Mouse (Mus musculus) bone marrow, adult 2 months (tissue): ENCODE results near the gene Mrpl11. TPM values are rescaled to one million over a fixed set of nuclear protein-coding genes. Genes with fewer than 3 reads are reported as not detected.

Experiments
- H3K27ac ChIP-seq: fragments of 200-500 bp; 2 replicates; pipeline ENCODE4 v1.5.1; 2012; ENCODE audit warnings: low read depth, mild to moderate bottlenecking, control low read depth, inconsistent platforms, low read length; ENCODE audit not compliant: control insufficient read depth, poor library complexity, insufficient read depth
- H3K4me1 ChIP-seq: fragments of 200-500 bp; 2 replicates; pipeline ENCODE4 v1.6.1; 2011; ENCODE audit warnings: low read length; ENCODE audit not compliant: control insufficient read depth, insufficient read depth
- H3K4me3 ChIP-seq: fragments of 200-500 bp; replicated peaks from 2 replicates; pipeline ENCODE3; 2011; ENCODE audit warnings: mild to moderate bottlenecking, low read depth, low read length, control low read depth; ENCODE audit not compliant: control insufficient read depth
- CTCF ChIP-seq: fragments of 200-500 bp; IDR thresholded peaks from 2 replicates; pipeline ENCODE4 v1.5.1; 2011; ENCODE audit warnings: low read length, control low read depth; ENCODE audit not compliant: control insufficient read depth, insufficient read depth
- POLR2A ChIP-seq: fragments of 200-500 bp; IDR thresholded peaks from 2 replicates; pipeline ENCODE4 v1.6.1; 2011; ENCODE audit warnings: low read depth, mild to moderate bottlenecking, control low read depth, low read length, borderline replicate concordance; ENCODE audit not compliant: control insufficient read depth
- WGBS: fragments of 180-500 bp; shearing (Covaris S2); methylation state at CpG from one replicate; pipeline ENCODE4 v1.1.7; 2018; 5-methylcytosine and 5-hydroxymethylcytosine counted together
- polyA plus RNA-seq: library from polyadenylated mRNA; stranded (reverse); fragments of >200 nt; gene quantifications from 2 replicates; pipeline ENCODE4 v1.2.4, GENCODE M21; 2011; ENCODE audit warnings: low replicate concordance; ENCODE audit not compliant: missing spikeins, insufficient read depth, insufficient read length

Mrpl11 gene
- 51.6 and 60.7 TPM in 2 replicates for polyA plus RNA-seq

DNA sequence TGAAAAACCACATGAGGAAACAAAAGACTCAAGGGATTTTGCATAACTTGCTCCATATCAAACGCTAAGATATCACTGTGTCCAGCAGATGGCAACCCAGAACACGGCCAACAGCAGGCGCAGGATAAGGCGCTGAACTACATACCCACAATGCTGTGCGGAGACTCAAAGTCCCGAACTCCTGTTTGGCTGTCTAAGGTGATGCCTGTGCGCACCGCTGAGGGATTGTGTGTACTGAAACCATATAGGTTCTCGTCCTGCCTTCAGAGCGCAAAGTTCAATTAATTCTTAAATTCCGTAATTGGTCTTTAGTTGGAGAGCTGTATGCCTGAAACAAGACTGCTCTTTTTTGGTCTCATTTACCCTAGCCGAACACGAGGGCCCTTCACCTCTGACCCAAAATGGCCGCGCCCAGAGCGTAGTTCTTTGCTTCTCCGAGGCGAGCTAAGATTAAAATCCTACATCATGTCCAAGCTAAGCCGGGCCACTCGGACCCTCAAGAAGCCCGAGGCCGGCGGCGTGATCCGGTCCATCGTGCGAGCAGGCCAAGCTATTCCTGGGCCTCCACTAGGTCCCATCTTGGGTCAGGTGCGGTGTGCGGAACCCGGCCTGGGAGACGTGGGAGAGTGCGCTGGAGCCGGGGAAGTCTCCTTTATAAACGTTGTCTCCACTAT lies at the start of gene Mrpl11:
TSS of gene Mrpl11 (plus strand) at position 220 of the 674 bp plus-strand sequence.
- under 1% methylated on average over 34 of the region's 34 CpGs for WGBS
- Histone ChIP-seq H3K4me3 (peak within 1 kb of the TSS; percentile 90), H3K4me1 (no peaks in the 10 kb centered on the region), H3K27ac (peak within 1 kb of the TSS; percentile 21; the same call in 1 of the 2 replicates)
- TF ChIP-seq POLR2A (no peak), CTCF (peak; percentile 89)

DNA sequence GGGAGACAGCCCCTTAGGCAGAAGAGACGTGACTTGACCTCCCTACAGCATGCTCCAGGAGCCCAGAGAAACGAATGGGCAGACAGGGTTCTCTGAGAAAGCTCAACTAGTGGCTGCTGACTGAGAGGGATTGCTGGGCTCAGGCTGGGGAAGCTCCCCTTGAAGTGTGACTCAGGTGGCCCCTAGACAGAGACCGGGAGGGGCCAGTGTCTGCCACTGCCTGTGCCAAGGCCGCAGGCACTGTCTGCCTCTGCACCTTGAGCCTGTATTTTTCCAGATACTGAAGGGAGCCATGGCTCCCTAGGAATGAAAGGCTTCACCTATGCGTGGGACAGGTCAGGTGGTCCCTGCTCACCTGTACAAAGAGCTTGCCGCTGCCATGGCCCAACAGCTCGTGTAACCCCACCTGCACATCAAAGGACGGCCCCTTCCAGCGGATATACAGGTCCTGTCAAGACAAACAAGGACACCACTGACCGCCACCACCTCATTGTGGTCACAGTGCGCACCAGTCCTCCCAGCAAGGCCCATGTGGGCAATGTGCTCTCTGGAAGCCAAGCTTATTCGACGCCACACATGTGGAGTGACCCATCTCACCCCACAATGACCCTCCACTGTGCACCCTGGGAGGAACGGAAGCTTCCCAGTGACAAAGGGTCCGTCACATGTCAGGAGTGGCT lies 45.9 kb upstream of the Mrpl11 start:
- no peak overlapping the region for H3K4me3 ChIP-seq
- 87% methylated on average over 15 of the region's 15 CpGs for WGBS
- no peak for TF ChIP-seq CTCF
- TF ChIP-seq POLR2A: no peak
- H3K27ac ChIP-seq: no peak overlapping the region
- H3K4me1 ChIP-seq: no peaks in the 10 kb centered on the region

GRCm38 (mm10) chr19:4916827-4917226 lies 45.1 kb upstream of the Mrpl11 start:
- no peaks in the 10 kb centered on the region for H3K4me1 ChIP-seq
- H3K4me3 ChIP-seq: no peak overlapping the region
- WGBS: 75% methylated on average over 10 of the region's 10 CpGs
- no peak overlapping the region for H3K27ac ChIP-seq
- TF ChIP-seq CTCF (no peak), POLR2A (no peak)

GRCm38 (mm10) chr19:4919652-4920051 lies 42.3 kb upstream of the Mrpl11 start:
- Histone ChIP-seq H3K4me3 (no peak overlapping the region), H3K27ac (no peak overlapping the region), H3K4me1 (no peaks in the 10 kb centered on the region)
- 82% methylated on average over 6 of the region's 6 CpGs for WGBS
- TF ChIP-seq CTCF (no peak), POLR2A (no peak)

- 91% methylated on average over 11 of the region's 11 CpGs for WGBS
- TF ChIP-seq POLR2A (no peak), CTCF (no peak)
- H3K4me1 ChIP-seq: no peaks in the 10 kb centered on the region; the same call in 1 of the 2 replicates
These were observed 36.7 kb upstream of the Mrpl11 start for GRCm38 (mm10) chr19:4925121-4925860.

DNA sequence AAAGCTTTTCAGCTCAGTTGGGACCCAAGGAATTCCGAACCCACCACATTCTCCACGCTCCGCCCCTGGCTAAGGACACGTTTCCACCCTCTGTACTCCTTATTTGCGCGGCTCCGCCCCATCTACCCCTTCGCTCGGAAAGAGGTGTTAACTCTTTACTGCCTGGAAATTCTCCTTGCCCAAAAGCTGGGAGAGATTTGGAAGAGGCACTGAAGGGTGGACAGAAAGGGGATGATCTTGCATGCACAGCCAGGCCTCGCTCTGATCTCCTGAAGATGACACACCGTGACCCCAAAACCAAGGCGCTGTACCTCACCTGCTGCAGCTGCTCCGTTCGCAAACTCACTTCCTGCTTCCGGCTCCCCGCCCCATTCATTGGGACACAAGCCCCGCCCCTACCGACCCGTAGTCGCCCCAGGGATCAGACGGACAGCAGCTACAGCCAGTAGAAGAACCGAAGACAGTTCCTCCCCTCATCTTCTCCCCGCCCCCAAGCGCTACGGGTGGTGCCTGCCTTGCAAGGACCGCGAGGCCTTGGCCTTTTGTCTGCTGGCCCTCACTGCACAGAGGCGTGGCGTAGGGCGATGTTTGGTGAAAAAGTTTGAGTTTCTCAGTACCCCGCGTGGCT lies 33.9 kb upstream of the Mrpl11 start, which contains the start of gene Dpp3:
TSS of gene Dpp3 (minus strand) at position 384 of the 628 bp plus-strand sequence.
- H3K27ac ChIP-seq: no peak within 1 kb of the TSS
- under 1% methylated on average over 32 of the region's 32 CpGs for WGBS
- H3K4me1 ChIP-seq: no peaks in the 10 kb centered on the region; the same call in 1 of the 2 replicates
- H3K4me3 ChIP-seq: peak within 1 kb of the TSS; percentile 92
- TF ChIP-seq CTCF: no peak
- TF ChIP-seq POLR2A: peak; percentile 93

More at GRCm38 (mm10) chr19:4925121-4925860, 36.7 kb upstream of the Mrpl11 start:
- no peak overlapping the region for H3K4me3 ChIP-seq
- no peak overlapping the region for H3K27ac ChIP-seq

DNA sequence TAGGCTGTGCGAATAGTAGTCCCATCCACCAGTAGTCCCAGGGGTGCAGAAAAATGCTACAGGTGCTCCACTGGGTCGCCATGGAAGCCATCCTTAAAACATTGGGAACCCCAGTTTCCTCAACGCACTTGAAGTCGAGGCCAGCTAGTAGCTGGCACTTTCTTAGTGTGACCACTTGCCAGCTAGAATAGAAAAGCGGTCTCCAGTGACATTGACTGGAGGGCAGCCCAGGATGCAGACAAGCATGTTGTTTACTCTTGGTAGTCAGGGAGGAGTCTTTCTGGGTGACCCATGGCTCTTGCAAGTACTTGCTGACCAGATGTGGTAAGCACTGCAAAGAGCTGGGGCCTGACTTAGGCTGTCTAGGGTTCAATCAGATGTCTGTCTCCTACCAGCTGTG lies 33.2 kb upstream of the Mrpl11 start:
- no peak overlapping the region for H3K27ac ChIP-seq
- TF ChIP-seq POLR2A: no peak
- no peak for TF ChIP-seq CTCF
- WGBS: 75% methylated on average over 5 of the region's 5 CpGs
- H3K4me1 ChIP-seq: no peaks in the 10 kb centered on the region; the same call in 1 of the 2 replicates
- H3K4me3 ChIP-seq: no peak overlapping the region
